Mouse (Mus musculus) megakaryocyte-erythroid progenitor cell, adult 5-6 weeks (primary cell): ENCODE data around the gene Dcp1a. TPM values are rescaled to one million over a fixed set of nuclear protein-coding genes. Genes with fewer than 3 reads are reported as not detected.

Source experiments
- ATAC-seq: replicated peaks from 2 replicates; pipeline ENCODE4 v1.8.0; 2016; ENCODE audit warnings: mild to moderate bottlenecking, inconsistent platforms; ENCODE audit not compliant: severe bottlenecking, poor library complexity, low FRiP score, low TSS enrichment
- total RNA-seq, 2 experiments: library from RNA; stranded (forward) in 1 of 2; stranded (reverse) in 1 of 2; fragments of 200-1000, 215-1000 nt in 1 of 2; fragments of >200 nt in 1 of 2; fragmentation: Nextera tagmentation in 1 of 2; gene quantifications; 2 replicates each; pipeline ENCODE4 v1.2.3; 2014 to 2017

Gene Dcp1a
- 35.9 and 49.6 TPM in 2 replicates for total RNA-seq (2014; fragmentation: Nextera tagmentation)
- total RNA-seq (2017) = 25.8 and 32.0 TPM in 2 replicates

DNA sequence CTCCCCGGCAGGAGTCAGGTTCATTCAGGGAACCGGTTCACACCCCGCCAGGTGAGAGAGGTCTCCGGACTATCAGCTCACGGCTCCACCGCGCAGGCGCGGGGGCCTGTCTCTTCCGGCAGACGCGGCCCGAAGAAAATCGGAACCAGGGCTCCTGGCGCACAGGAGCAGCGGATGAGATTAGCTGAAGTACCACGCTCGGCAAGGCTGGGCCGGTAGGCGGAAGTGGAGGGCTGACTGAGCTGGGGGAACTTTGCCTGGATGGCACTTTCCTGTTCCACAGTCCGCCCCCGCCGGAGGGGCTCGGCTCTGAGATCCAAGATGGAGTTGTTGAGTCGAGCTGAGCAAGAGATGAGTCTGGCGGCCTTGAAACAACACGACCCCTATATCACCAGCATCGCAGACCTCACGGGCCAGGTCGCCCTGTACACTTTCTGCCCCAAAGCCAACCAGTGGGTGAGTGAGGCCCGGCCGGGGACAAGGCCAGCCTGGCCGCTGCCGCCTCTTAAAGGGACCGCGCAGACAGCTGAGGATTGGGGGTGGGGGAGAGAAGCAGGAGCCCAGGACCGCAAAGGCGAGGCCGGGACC, at the start of gene Dcp1a:
Gene Dcp1a (plus strand): TSS at position 175 of the 588 bp plus-strand sequence.
- peak; percentile 100 for ATAC-seq

GRCm38 (mm10) chr14:30429606-30430005, 49.7 kb upstream of the Dcp1a start:
- 0 out of 2 replicates have a peak, but pooled peaks have one; percentile 7 for ATAC-seq

GRCm38 (mm10) chr14:30430026-30430425, 49.3 kb upstream of the Dcp1a start:
- 0 out of 2 replicates have a peak, but pooled peaks have one; percentile 14 for ATAC-seq

DNA sequence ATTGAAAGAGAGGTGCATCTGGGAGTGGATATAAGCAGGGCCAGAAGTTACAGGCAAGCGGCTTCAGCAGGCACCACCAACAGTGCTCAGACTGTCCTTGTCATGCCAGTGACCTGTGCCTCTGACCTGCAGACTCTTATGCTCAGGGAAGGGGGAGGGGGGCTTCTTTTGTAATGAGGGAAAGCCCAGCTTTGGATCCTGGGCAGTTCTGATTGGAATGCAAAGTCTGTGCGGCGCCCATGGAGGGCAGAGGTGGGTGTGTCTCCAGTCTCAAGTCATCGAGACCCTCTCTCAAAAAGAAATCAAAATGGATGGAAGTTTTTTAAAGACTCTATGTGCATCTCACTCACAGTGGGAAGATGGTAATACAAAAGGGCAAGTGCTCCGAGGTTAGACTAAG, 48.9 kb upstream of the Dcp1a start:
- no peak for ATAC-seq

GRCm38 (mm10) chr14:30435316-30435715, 44.0 kb upstream of the Dcp1a start:
- no peak for ATAC-seq

GRCm38 (mm10) chr14:30439915-30440314, 39.4 kb upstream of the Dcp1a start:
- no peak for ATAC-seq

GRCm38 (mm10) chr14:30455801-30456595, 23.3 kb upstream of the Dcp1a start:
- no peak for ATAC-seq

GRCm38 (mm10) chr14:30457436-30457835, 21.9 kb upstream of the Dcp1a start:
- no peak for ATAC-seq

GRCm38 (mm10) chr14:30457897-30458296, 21.4 kb upstream of the Dcp1a start:
- ATAC-seq = no peak

DNA sequence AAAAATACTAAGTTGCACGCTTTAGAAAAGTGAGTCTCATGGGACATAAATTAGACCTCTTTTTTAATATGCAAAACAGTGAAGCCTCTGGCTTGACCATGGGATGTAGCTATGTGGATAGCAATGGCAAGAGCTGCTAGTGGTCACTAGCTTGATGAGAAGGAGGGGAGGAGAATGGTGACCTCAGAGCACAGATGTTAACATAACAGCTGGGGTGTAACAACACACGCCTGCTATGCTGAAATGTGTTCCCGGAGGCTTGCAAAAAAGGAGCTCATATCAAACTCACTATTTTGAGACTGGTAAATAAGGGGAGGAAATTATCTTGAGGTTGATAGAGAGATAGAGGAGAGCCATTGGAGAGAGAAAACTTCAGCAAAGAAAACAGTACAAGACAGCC, 20.5 kb upstream of the Dcp1a start:
- ATAC-seq = no peak

GRCm38 (mm10) chr14:30459891-30460523, 19.3 kb upstream of the Dcp1a start:
- peak; percentile 97 for ATAC-seq

GRCm38 (mm10) chr14:30463312-30463711, 16.0 kb upstream of the Dcp1a start:
- ATAC-seq = no peak

- ATAC-seq = no peak
These were observed 5.7 kb upstream of the Dcp1a start for GRCm38 (mm10) chr14:30473605-30474004.

GRCm38 (mm10) chr14:30474416-30474815, 4.9 kb upstream of the Dcp1a start:
- no peak for ATAC-seq

DNA sequence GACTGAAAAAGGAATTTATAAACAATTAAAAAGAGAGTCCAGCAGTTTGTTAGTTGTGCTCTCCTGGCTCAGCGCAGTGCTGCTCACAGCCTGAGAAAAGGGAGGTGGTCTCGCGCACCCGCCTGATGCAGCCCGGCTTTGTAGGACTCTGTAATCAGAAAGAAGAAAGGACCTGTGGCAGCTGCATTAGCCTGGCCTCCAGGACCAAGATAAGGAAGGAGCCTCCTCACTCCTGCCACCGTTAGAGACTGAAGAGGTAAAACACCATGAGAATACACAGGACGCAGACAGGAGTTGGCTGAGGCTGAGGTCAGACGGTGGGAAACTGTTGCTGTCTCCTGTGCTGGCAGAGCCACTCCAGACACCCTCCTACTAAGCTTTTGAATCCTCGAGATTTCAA, 12.0 kb downstream of the Dcp1a start, which contains the start of gene Cacna1d:
Gene Cacna1d (minus strand): TSS at position 114 of the 400 bp plus-strand sequence.
- ATAC-seq = peak; percentile 43; the same call in 1 of the 2 replicates

DNA sequence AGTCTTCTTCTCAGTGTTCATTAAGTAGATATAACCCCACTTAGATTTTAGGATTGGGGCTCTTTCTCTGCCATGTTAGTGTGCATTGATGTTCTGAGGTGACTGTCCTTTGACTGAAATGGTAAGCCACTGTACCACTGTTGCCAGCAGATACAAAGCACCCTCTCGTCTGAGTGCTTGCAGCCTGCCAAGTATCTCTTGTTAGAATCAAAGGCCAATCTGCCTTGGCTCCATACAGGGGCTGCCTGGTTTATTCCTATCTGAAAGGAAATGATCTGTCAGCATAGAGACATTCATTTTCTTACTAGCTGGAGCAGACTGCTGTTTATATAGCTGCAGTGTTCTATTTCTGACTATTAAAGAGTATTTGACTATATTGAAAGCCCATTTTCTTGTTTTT, 13.9 kb downstream of the Dcp1a start:
- ATAC-seq = no peak

DNA sequence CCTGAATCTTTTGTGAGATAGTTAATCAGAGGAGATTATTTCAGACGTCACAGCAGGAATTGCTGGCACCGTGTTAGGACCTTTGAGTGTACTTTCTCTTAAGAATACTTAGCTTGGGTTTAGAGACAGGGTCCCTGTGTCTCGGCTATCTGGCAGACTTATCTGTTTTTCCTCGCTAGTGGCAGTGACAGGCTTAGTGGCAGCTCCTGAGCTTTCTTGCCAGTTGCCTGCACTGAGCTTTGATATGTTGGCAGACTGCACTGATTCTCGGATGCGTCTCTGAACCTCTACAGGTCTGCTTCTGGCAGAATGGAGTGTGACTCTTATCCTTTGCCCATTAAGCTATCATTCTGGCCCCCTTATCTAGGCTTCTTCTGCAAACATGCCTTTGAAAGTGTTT, 15.7 kb downstream of the Dcp1a start:
- peak; percentile 34 for ATAC-seq

GRCm38 (mm10) chr14:30498202-30498601, 18.9 kb downstream of the Dcp1a start:
- ATAC-seq = peak; percentile 46; the same call in 1 of the 2 replicates

GRCm38 (mm10) chr14:30504990-30505389, 25.7 kb downstream of the Dcp1a start:
- ATAC-seq = no peak

GRCm38 (mm10) chr14:30510214-30510763, 31.0 kb downstream of the Dcp1a start:
- ATAC-seq = no peak
